Mouse (Mus musculus) ZHBTc4 (cell line): ENCODE results near the gene 6430550D23Rik.
"Not testable (repeated sequence)": the region's sequence is repeated elsewhere in the genome, so short reads cannot be mapped to it uniquely, and the experiment has no call there.

Experiments used
- DNase-seq: peaks from one replicate; pipeline ENCODE4 v3.0.0-alpha.2; 2011; ENCODE audit warnings: low read depth, low spot score

6430550D23Rik gene

GRCm38 (mm10) chr2:155956134-155957059, 51.4 kb downstream of the 6430550D23Rik start, which contains the start of gene Cep250:
Gene Cep250 (plus strand): TSS chr2:155956458.
- DNase-seq = peak; percentile 94

DNA sequence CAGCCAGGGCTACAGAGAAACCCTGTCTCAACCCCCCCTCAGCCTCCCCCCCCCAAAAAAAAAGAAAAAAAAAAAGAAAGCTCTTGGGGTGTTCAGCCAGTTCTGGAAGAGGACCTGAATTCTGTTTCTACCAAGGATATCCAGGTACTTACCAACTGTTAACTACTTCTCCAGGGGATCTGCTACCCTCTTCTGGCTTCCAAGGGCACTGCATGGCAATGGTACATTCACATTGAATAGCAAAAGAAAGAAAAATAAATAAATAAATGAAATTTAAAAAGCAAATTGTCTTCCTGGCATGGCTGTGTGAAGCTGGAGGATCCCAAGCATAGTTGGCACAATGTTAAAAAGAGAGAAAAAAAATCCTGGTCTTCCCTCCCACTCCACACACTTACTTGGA, 55.8 kb downstream of the 6430550D23Rik start:
- DNase-seq = peak; percentile 73

GRCm38 (mm10) chr2:155949362-155949761, 58.4 kb downstream of the 6430550D23Rik start:
- no peak for DNase-seq

GRCm38 (mm10) chr2:155947390-155948002, 60.3 kb downstream of the 6430550D23Rik start:
- no peak for DNase-seq

- peak; percentile 74 for DNase-seq
Observed at GRCm38 (mm10) chr2:155946499-155946898, 61.3 kb downstream of the 6430550D23Rik start.

DNA sequence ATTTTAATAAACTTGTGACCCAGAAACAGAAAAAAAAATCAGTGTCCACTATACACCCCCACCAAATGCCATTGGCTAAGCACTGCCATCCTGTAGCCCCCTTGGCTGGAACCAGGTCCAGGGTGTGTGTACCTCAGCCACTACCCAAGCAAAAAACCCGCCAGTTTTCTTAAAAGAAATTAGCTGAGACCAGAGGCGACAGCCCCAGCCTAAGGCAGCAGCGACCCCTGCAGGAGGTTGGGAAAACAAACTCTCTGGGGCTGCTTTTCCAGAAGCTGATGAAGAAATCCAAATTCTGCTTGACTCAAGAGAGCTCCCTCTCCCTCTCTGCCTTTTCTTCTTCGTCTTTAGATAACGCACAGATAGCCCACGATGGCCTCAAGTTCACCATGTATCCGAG, 61.7 kb downstream of the 6430550D23Rik start:
- DNase-seq = peak; percentile 85

DNA sequence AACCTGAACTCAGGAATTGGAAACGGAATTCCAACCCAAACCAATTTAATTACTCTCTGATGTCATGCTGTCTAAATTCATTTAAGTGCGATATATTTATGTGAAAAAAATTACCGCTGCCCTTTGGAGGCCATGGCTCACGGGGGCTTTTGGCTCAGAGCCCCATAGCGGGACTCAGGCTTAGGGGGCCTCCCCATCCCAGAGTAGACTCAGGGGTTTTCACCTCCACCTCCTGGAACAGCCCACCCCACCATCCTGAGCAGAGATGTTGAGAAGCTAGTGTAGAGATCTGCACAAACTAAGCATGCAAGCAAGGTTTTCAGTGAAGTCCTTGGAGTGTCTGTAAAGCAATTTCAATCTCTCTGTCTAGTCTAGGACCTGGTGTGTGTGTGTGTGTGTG, 62.2 kb downstream of the 6430550D23Rik start:
- DNase-seq = no peak

GRCm38 (mm10) chr2:155945124-155945523, 62.7 kb downstream of the 6430550D23Rik start, which contains the start of gene Gdf5:
Gene Gdf5 (minus strand): TSS chr2:155945367.
- DNase-seq = peak; percentile 46

DNA sequence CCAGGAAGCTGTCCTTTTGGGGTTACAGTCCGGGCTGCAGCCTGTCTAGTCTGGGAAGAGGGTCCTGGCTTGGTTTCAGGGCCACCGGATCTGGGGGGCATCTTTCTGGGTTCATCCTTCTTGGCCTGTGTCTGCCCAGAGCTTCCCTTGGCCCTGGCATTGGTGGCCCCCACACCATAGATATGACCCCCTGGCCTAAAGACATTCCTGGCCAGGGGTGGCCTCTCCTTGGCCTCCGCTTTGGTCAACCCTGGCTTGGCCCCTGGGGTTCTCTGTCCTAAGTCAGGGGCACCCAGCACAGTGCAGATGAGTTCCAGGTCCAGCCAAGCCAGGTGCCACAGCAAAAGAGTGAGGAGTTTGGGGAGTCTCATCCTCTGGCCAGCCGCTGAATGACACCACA, 63.1 kb downstream of the 6430550D23Rik start:
- DNase-seq = no peak

GRCm38 (mm10) chr2:155943463-155943862, 64.3 kb downstream of the 6430550D23Rik start:
- DNase-seq = peak; percentile 48

GRCm38 (mm10) chr2:155941697-155942442, 65.9 kb downstream of the 6430550D23Rik start:
- DNase-seq = peak; percentile 38

- no peak for DNase-seq
Observed at GRCm38 (mm10) chr2:155940681-155941080, 67.1 kb downstream of the 6430550D23Rik start, which contains the start of gene Gm15557. Gene Gm15557 (plus strand): TSS chr2:155940728.

- no peak for DNase-seq
Observed at GRCm38 (mm10) chr2:155939897-155940529, 67.8 kb downstream of the 6430550D23Rik start.

GRCm38 (mm10) chr2:155929531-155930442, 78.0 kb downstream of the 6430550D23Rik start, which contains the start of gene Uqcc1:
Gene Uqcc1 (minus strand): TSS chr2:155930310.
- DNase-seq = peak; percentile 97

GRCm38 (mm10) chr2:155928711-155929345, 78.9 kb downstream of the 6430550D23Rik start:
- peak; percentile 55 for DNase-seq

- DNase-seq = not testable (repeated sequence)
Observed at GRCm38 (mm10) chr2:155925213-155925612, 82.6 kb downstream of the 6430550D23Rik start.
